Mouse (Mus musculus) gastrocnemius, adult 18-20 months (tissue): Measurements from ENCODE around the gene Faim2. TPM values are rescaled to one million over a fixed set of nuclear protein-coding genes. Genes with fewer than 3 reads are reported as not detected.

ENCODE experiments used
- DNase-seq: peaks from one replicate; pipeline ENCODE4 v3.0.0; 2021; ENCODE audit warnings: low spot score
- long read RNA-seq, 2 experiments: library from polyadenylated mRNA; stranded (forward); transcript quantifications; one replicate each; pipeline ENCODE4 v2.0.0; 2021
- total RNA-seq, 2 experiments: library from RNA; stranded (reverse); gene quantifications; 2 replicates each; pipeline ENCODE4 v1.2.3; 2021

Faim2 gene
- under 1 TPM in 1 of 2 experiments, not detected in 1; 0.12 TPM for total RNA-seq
- long read RNA-seq, experiment 1: 0 reads
- long read RNA-seq, experiment 2, full-length matches to known transcripts: 1 of 2 reads
- long read RNA-seq, experiment 2, partial matches to known transcripts: 1 of 2 reads
- long read RNA-seq, experiment 2, other reads (novel, unspliced or antisense): 0 of 2 reads

DNA sequence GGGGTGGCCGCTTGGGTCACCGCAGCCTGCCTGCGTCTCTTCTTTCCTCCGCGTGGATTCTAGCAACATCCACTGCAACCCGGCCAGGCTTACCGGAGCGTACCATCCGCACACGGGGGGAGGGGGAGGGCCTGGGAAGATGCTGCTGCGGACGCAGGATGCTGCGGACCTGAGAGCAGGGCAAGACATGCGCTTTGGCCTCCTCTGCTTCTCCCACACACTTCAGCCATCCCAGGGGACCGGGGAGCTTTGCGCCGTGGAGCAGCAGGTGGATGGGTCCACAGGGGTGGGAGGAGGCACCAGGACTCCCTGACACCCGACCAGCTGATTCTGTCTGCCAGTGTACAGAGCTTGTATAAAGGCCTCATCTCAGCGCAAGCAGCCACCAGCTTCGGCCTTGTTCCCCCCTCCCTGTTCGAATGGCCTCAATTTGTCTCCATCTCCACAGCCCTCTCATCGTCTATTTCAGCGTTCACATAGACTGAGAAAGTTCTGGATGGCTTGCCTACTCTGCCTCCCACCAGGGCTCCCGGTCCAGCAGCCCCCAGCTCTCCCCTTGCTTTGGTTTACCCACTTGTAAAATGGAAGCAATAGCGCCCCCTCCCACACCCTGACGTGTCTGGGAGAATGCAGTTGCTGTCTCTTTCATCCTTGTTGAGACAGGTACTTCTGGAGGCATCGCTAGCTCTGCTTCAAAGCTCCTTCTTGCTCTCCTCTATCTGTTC lies at the start of gene Faim2:
Gene Faim2 (minus strand): TSS at position 537 of the 725 bp plus-strand sequence.
- DNase-seq: no peak

DNA sequence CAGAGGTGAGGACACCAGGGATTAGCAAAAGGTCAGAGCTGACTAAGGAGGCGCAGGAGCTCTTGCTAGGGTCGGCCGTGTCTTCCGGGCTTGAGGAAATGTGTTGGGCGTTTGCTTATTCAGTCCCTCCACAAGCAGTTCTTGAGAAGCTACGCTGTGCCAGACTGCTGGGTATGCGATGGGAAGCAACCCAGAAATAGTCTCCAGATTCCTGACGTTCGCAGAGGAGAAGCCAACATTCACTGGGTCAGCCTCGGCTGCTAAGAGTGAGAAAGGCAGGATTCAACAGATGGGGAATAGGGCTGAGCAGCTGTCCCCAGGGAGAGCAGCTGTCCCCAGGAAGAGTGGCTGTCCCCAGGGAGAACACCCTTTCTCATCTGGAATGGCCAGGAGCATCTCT lies 41.2 kb upstream of the Faim2 start:
- DNase-seq: no peak

DNA sequence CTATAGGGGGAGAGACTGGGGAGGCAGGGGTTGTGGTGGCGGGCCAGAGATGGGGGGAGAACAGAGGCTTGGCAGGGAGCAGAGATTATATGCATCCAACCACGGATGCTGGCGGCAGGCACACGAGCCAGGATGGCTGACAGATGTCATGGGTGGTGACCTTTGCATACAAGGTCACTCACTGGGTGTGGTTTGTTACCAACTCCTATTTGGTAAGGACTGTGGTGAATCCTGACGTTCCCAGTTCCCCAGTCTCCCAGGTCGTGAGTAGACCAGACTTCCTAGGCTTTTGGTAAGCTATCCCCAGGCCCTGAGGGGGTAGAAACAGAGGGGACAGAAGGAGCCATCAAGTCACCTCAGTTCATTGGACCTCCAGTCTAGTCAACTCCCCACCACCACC lies 40.7 kb upstream of the Faim2 start:
- no peak for DNase-seq

DNA sequence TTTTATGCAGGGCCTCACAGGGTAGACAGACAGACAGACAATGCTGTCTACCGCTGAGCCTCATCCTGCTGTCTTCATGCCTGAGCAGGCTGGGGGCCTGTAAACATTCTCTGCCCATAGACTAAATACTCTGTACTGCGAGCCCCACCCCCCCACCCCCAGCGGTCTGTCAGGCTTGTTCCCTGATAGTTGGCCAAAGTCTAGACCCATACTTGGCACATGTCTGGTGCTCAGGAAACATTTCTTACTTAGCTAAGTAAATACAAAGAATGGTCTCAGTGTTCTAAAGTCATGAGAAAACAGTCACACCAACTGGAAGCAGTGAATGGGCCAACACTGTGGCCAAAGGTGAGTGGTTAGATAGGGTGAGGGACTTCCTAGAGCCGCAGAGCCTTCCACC lies 39.4 kb upstream of the Faim2 start:
- no peak for DNase-seq

DNA sequence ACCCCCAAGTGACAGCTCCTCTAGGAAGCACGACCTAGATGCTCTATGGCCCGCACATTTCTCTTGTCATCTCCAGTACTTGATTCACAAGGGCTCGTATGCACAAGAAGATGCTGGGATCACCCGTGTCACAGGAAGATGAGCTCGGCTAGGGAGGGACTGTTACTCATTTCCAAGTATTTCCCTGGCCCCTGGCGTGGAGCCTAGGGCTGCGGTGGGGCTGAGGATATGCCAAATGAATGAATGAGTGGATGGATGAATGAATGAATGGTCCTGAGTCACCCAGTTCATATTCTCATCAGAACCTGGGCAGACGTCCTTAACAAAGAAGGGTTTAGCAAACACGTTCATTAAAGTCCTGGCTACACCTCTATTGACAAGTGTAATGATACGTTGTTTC lies 32.3 kb upstream of the Faim2 start:
- no peak for DNase-seq

DNA sequence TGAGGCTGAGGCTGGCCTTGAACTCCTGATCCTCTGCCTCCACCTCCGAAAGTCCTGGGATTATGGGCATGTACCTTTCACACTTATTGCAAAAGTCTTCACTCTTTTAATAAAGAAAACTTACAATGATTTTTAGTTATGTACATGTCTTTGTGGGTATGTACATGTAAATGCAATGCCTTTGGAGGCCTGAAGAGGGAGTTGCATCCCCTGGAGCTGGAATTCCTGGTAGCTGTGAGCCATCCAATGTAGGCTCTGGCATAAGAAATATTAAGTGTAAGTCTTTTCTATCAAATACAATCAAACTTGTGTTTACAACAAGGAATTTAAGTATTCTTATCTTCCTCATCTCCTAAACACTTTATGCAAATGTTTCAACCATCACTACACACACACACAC lies 31.0 kb upstream of the Faim2 start:
- no peak for DNase-seq

DNA sequence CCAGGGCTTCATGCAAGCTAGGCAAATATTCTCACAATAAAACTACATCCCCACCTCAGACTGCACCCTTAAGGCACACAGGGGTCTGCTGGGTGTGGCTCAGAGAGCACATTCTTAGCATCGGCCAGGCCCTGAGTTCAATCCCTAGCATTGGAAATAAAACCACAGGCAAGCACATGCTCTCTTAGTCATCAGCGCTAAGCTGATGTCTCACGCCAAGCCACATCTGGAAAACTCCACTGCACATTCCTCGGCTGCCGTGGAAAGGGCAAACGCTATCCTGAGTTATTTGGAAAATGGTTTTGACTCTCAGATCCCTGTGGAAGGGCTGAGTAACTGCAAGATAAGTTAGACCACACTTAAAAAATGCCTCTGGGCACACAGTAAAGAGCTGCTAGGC lies 25.8 kb upstream of the Faim2 start:
- no peak for DNase-seq

DNA sequence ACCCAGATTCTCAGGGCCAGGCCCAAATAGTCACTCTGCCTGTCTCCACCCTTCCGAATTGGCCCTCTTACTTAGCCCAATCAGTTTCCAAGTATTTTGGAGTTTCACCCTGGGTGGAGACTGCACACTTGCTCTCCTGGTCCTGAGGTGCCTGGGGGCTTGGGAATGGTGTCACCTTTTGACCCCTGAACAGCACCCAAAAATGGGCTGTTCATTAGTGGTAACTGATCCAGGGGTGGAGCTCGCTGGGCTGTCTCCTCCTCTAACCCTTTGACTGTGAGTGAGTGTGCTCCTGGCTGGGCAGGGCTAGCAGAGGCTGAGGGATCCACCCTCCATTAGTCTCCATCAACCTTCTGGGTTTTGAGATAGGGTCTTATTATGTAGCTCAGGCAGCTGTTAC lies 21.9 kb upstream of the Faim2 start:
- DNase-seq: peak; percentile 7

DNA sequence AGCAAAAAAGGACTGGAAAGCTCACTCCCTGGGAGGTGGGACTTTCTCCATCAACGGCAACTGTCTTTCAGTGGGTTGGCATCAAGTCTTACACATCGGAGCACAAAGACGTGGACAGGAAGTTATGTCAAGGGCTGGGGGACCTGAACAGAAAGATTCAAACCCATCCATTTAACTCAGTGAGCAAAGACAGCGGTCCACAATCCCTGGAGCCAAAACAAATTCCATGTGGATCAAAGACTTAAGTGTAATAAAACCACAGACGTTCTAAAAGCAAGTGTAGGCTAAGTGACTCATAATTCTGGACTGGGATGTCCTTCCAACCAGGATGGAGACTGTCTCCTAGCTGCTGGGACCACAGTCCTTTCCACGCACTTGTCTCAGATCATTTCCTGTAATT lies 19.8 kb upstream of the Faim2 start:
- no peak for DNase-seq

DNA sequence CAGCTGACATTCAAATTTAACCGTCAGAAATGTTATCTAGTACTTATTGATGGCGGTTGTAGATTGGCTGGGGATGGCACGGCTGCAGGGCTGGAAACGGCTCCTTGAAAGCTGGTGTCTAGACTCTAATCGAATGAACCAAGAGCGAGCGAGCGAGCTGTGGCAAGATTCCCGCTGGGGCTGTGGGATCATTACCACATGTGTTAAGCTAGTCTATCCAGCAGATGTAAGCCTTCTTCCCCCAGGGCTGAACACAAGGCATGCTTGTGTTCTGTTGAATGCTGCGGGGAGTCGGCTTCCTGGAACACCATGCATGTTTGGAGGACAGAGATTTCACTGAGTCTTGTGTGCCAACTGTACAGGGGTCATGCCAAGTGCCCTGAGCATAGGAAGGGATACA lies 18.6 kb upstream of the Faim2 start:
- no peak for DNase-seq

DNA sequence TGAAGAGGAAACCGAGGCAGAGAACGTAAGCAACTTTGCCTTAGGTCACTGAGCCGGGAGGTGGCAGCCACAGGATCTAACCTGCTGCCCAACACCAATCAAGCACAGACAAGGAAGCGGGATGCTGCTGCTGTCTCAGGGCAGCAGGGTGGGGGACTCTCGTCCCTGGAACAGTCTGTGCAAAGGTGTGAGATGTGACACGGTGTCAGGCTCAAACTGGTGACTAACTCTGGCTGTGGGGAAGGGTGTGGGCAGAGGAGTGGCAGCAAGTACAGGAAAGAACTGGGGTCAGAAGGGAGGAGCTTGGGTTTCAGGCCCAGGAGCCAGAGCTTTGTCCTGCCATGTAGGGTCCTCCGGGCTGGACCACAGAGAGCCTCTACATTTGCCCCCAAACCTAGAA lies 16.1 kb upstream of the Faim2 start:
- DNase-seq: no peak

DNA sequence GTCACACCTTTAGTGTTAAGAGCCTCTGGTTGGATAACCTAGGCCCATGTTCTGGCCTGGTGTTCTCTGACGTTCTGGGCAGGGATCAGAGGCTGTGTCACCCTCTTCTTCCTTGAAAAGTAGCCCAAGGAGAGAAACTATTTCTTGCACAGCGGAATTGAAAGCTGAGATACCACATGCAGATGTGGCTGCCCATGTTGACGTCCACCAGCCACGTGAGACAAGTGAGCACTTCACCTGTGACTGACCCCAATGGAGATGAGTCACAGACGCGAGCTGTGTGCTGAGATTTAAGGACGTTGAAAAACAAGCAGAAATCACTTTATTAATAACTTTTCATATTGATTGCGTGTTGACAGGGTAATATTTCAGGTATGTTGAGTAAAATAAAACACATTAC lies 11.9 kb upstream of the Faim2 start:
- DNase-seq: no peak

DNA sequence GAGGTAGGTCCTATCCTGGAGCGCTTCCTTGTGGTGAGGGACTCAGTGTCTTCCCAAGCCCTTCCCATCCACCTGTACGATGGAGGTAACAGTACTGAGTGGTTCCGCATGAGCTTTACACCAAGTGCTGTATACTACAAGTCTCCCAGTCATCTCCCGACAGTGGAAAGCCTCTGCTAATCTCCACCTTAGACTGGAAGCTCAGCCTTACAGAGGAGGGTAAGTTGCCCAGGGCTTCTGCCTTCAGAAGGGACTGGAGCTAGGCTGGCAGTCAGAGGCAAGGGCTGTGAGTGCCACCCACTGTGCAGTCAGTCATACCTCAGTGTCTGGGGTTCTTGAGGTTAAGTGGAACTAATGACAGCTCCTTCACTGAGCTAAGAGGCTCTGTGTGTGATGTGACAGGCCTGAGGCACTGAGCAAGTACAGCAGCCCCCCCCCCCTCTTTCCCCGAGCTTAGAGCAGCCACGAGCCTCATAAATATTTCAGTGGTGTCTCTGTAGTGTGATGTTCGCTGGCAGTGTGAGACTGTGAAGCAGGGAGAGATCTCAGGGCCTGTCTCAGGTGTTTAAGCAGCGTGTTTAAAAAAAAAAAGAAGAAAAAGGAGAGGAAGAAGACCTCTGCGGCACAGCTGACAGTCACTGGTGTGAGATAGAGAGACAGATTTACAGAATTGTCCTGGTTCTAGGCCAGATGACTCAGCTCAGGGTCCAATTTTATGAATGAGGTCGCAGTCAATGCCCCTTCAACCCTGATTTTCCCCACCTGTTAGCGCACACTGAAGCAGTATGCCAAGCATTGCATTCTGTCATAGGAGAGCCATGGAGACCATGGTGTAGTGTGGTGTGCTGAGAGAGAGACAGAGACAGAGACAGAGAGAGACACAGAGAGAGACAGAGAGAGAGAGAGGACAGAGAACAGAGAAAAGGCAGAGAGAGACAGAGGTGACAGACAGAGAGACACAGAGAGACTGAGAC lies 9.2 kb upstream of the Faim2 start:
- DNase-seq: no peak

DNA sequence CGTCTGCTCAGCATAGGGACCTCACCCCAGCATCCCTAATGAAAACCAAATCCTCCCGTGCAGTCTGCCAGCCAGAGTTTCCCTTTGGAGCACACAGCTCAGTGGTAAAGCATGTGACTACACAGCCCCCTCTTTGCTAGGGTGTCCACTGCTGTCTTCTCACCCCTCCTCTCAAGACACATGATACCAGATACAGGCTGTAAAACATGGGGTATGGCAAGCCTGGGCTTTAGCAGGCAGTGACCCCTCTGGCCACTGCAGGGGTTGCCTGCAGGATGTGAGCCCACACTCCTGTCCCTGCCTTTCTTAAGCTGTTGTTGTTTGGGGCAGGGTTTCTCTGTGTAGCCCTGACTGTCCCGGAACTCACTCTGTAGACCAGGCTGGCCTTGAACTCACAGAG lies 4.1 kb upstream of the Faim2 start:
- DNase-seq: no peak

DNA sequence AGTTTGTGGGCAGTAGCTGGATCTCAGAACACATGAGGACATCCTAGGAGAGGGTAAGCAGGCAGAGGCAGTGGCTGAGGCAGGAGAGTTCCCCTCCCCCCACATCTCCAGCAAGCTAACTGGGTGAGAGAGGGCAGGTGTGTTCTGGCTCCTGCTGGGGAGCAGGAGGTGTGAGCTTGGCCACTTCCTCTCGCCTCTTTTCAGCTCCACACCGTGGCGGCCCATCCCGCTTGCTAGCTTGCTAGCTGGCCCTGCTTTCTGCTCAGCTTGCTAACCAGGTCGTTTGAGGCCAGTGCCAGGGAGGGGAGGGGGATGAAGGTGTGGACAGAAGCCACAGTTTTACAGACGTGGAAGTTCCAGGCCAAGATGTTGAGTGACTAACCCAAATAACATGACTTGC lies 3.2 kb upstream of the Faim2 start:
- DNase-seq: no peak

DNA sequence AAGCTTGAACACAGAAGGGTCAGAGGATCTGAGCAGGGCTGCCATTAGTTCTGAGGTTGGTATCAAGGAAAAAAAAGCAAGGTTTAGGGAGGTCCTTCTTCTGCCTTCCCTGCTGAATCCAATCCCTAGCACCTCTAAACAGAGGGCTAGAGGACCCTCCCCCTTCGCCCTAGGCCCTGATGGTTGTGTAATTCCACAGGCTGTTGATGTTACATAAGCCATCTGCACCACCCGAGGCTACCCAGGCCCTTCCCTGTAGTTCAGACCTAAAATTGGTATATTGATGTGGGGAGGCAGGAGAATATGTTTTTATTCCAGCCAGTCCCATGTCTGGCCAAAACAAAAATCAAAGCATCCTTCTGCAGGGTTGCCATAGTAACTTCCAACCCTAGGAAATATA lies 1.3 kb downstream of the Faim2 start:
- no peak for DNase-seq

DNA sequence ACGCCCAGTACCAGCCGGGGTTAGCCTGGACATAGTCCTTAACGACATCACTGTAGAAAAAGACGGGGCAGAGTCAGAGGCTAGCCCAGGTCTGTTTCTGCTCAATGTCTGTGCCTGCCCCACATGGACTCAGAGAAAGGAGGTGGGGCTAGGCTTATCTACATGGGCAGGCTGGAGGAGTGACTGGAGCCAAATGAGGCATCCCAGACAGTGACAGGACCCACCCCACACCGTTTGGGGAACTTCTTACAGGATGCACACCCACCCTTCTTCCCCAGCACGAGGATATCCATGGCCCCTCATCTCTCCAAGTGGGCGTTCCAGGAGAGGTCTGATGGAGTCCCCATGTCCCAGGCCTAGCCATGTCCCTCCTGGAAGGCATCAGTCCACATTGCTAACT lies 7.7 kb downstream of the Faim2 start:
- no peak for DNase-seq

DNA sequence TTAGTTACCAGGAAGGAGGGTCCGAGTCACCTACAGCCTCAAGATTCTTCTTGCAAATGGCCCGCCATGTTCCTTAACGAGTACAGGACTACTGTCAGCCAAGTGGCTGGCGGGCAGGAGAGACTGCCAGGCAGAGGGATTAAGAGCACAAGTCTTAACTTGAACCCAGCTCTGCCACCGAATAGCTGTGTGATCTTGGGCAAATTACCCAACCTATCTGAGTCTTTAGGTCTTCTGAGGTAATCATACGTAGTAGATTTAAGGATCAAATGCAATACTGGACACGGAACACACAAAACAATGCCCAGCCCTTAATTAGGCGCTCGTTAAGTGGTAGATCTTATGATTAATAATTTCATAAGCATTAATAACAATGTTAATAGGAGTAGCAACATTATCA lies 8.3 kb downstream of the Faim2 start:
- DNase-seq: no peak

DNA sequence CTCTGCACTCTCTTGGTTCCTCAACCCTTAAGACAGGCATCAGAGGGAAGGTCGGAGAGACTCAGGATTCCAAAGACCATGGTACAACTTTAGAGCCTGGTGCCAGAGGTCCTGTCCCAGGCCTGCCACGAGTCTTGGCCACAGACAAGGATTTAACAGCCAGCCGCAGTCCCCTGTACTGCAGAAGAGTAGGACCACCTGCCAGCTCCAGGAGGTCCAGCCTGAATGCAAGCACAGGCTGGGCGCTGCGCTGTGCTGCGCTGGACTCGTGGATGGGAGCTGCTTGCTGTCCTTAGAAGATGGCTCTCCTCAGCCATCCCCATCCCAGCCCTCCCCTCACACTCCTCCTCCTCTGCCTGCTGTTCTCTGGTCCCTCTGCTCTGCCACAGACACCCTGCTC lies 10.2 kb downstream of the Faim2 start:
- DNase-seq: no peak

DNA sequence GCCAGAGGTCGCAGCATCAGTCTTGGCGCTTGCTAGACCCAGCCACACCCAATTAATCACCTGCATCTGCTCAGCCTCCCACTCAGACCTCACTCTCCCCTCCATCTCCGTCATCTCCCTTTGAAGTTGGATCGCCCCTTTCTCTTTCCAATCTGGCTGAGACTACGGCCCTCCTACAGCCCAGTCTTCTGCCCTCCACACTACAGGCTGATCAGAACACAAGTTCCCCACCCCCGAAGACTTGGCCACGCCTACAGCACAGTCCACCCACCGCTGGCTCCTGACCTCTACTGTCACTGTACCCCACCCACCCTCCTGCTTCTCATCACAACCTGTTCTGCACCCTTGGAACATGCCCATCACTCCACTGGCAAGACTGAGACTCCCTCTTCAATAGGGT lies 11.2 kb downstream of the Faim2 start:
- DNase-seq: no peak

DNA sequence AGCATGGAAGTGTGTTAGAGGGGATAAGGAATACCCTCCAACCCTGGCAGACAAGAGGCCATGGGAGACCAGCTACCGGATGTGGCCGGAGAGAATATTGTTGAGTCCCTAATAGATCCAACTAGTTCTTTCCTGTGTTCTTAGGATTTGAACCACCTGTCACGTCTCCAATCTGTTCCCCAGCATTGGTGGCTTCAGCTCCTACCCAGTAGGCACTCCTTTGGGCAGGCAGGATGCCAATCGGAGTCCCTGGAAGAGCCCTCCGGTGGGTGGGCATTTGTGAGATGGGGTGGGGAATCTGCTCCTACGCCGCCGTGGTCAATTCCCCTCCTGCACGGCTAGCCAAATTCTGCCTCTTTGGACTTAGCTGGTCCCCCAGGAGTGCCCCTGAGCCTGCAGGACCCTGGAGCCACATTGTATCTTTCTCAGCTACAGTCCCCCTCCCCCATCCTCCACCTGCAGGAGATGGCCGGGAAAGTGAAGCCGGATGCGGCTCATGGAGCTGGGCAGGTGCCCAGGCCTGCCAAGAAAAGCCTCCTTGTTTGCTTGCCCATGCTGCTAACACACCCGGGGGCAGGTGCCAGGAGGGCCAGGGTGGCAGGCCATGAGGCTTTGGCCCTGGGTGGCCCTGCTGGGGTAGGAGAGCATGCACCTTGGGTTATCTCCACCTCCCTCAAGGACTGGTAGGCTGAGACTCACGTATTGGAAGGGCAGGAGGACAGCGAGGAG lies 16.0 kb downstream of the Faim2 start:
- DNase-seq: no peak

DNA sequence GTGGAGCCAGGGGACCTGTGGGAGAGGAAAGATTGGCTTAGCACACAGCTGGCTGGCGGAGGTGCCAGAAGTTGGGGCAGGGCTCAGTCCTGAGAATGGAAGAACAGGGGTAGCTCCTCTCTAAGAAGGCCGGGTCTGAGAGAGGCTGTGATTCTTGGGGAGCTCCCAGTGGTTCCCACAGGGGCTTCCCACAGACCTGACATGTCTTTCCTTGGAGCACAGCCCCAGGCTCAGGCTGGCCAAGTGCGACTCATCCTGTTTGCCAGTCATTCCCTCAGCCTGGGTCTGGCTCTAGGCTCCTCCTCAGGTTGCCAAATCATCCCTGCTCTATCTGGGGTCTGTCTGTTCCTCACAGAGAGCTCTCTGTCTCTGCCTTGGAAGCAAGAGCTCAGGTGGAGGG lies 17.3 kb downstream of the Faim2 start:
- no peak for DNase-seq
